Mouse (Mus musculus): ENCODE results near the gene Slc9a9. TPM values are rescaled to one million over a fixed set of nuclear protein-coding genes. Genes with fewer than 3 reads are reported as not detected.

Gene Slc9a9
- total and polyA plus RNA-seq, 3 experiments = 0.46 to 0.71 TPM; not detected in 1

- Histone ChIP-seq H3K27me3 (ENCODE audit: control insufficient read depth in 1 of 2, insufficient read depth in 2 of 2, low read length in 2 of 2) (no peaks in the 10 kb centered on the region), H3K9me3 (replicated peaks; ENCODE audit: insufficient read depth, low read length) (no peaks in the 10 kb centered on the region), H3K27ac (ENCODE audit: control insufficient read depth, low read depth, low read length) (no peak overlapping the region), H3K79me2 (ENCODE audit: control insufficient read depth, insufficient read depth, low read length, poor library complexity) (no peaks in the 10 kb centered on the region), H3K36me3 (ENCODE audit: control insufficient read depth in 1 of 2, insufficient read depth in 2 of 2, low read length in 2 of 2) (no peaks in the 10 kb centered on the region), H3K9ac (ENCODE audit: control insufficient read depth, low read depth, low read length, poor library complexity, severe bottlenecking) (no peak overlapping the region), H3K4me3 (ENCODE audit: control insufficient read depth in 1 of 2, insufficient read depth in 1 of 2, low read depth in 2 of 2, low read length in 2 of 2) (no peak overlapping the region), H3K4me1 (ENCODE audit: control insufficient read depth in 1 of 2, insufficient read depth in 2 of 2, low read length in 2 of 2) (no peaks in the 10 kb centered on the region)
- DNase-seq (ENCODE audit: low read depth, low spot score) = no peak
- TF ChIP-seq GABPA (IDR thresholded peaks at IDR 0.05; ENCODE audit: low read depth, low read length) (no peak), SIN3A (IDR thresholded peaks at IDR 0.05; ENCODE audit: low read length) (no peak), GATA1 (IDR thresholded peaks at IDR 0.05; ENCODE audit: low read depth, low read length) (no peak), MEF2A (IDR thresholded peaks at IDR 0.05; ENCODE audit: extremely low read depth, insufficient replicate concordance, low read depth, low read length, poor library complexity, severe bottlenecking) (no peak), ZNF384 (IDR thresholded peaks at IDR 0.05; ENCODE audit: low read depth, low read length) (no peak), EP300 (IDR thresholded peaks at IDR 0.05; ENCODE audit: low read depth in 1 of 2, low read length in 2 of 2) (no peak), TAL1 (IDR thresholded peaks at IDR 0.05; ENCODE audit: low read length) (no peak), ZC3H11A (IDR thresholded peaks at IDR 0.05; ENCODE audit: low read depth, low read length) (no peak), MYB (IDR thresholded peaks at IDR 0.05; ENCODE audit: low read depth, low read length) (no peak), MAFK (IDR thresholded peaks at IDR 0.05; ENCODE audit: borderline replicate concordance, low read depth, low read length) (no peak), KAT2A (conservative IDR thresholded peaks at IDR 0.05; ENCODE audit: low read depth, low read length) (no peak), MXI1 (IDR thresholded peaks at IDR 0.05; ENCODE audit: low read depth, low read length) (no peak), RCOR1 (IDR thresholded peaks at IDR 0.05; ENCODE audit: low read depth, low read length) (no peak), TCF12 (IDR thresholded peaks at IDR 0.05; ENCODE audit: low read depth, low read length) (no peak), JUND (IDR thresholded peaks at IDR 0.05; ENCODE audit: low read depth, low read length) (no peak), UBTF (IDR thresholded peaks at IDR 0.05; ENCODE audit: borderline replicate concordance, insufficient read depth, low read depth, low read length) (no peak), POLR2A (IDR thresholded peaks at IDR 0.05; ENCODE audit: control insufficient read depth in 1 of 2, insufficient read depth in 1 of 2, low read depth in 1 of 2, low read length in 2 of 2, poor library complexity in 1 of 2) (no peak), ZKSCAN1 (IDR thresholded peaks at IDR 0.05; ENCODE audit: low read depth, low read length) (no peak)
Observed at GRCm38 (mm10) chr9:94681095-94681487, 11.4 kb downstream of the Slc9a9 start.

GRCm38 (mm10) chr9:94682260-94682659 is 12.6 kb downstream of the Slc9a9 start:
- Histone ChIP-seq H3K4me3 (ENCODE audit: control insufficient read depth in 1 of 2, insufficient read depth in 1 of 2, low read depth in 2 of 2, low read length in 2 of 2) (no peak overlapping the region), H3K79me2 (ENCODE audit: control insufficient read depth, insufficient read depth, low read length, poor library complexity) (no peaks in the 10 kb centered on the region), H3K36me3 (ENCODE audit: control insufficient read depth in 1 of 2, insufficient read depth in 2 of 2, low read length in 2 of 2) (no peaks in the 10 kb centered on the region), H3K9me3 (replicated peaks; ENCODE audit: insufficient read depth, low read length) (no peaks in the 10 kb centered on the region), H3K27ac (ENCODE audit: control insufficient read depth, low read depth, low read length) (no peak overlapping the region), H3K9ac (ENCODE audit: control insufficient read depth, low read depth, low read length, poor library complexity, severe bottlenecking) (no peak overlapping the region), H3K4me1 (ENCODE audit: control insufficient read depth in 1 of 2, insufficient read depth in 2 of 2, low read length in 2 of 2) (no peaks in the 10 kb centered on the region), H3K27me3 (ENCODE audit: control insufficient read depth in 1 of 2, insufficient read depth in 2 of 2, low read length in 2 of 2) (no peaks in the 10 kb centered on the region)
- TF ChIP-seq BHLHE40 (IDR thresholded peaks at IDR 0.05; ENCODE audit: borderline replicate concordance, low read depth, low read length) (no peak), RCOR1 (IDR thresholded peaks at IDR 0.05; ENCODE audit: low read depth, low read length) (no peak), POLR2A (IDR thresholded peaks at IDR 0.05; ENCODE audit: control insufficient read depth in 1 of 2, insufficient read depth in 1 of 2, low read depth in 1 of 2, low read length in 2 of 2, poor library complexity in 1 of 2) (no peak), HCFC1 (IDR thresholded peaks at IDR 0.05; ENCODE audit: low read depth, low read length) (no peak), USF1 (IDR thresholded peaks at IDR 0.05; ENCODE audit: low read depth, low read length) (no peak), MAFK (IDR thresholded peaks at IDR 0.05; ENCODE audit: borderline replicate concordance, low read depth, low read length) (no peak), MEF2A (IDR thresholded peaks at IDR 0.05; ENCODE audit: extremely low read depth, insufficient replicate concordance, low read depth, low read length, poor library complexity, severe bottlenecking) (no peak), CTCF (IDR thresholded peaks at IDR 0.05 in 2 of 3, conservative IDR thresholded peaks at IDR 0.05 in 1 of 3; ENCODE audit: control insufficient read depth in 1 of 3, insufficient read depth in 1 of 3, low read depth in 2 of 3, low read length in 3 of 3, poor library complexity in 1 of 3, severe bottlenecking in 1 of 3) (no peak), CHD2 (IDR thresholded peaks at IDR 0.05; ENCODE audit: low read length) (no peak), RAD21 (IDR thresholded peaks at IDR 0.05; ENCODE audit: low read depth, low read length) (no peak), JUND (IDR thresholded peaks at IDR 0.05; ENCODE audit: low read depth, low read length) (no peak), MXI1 (IDR thresholded peaks at IDR 0.05; ENCODE audit: low read depth, low read length) (no peak), SIN3A (IDR thresholded peaks at IDR 0.05; ENCODE audit: low read length) (no peak), KAT2A (conservative IDR thresholded peaks at IDR 0.05; ENCODE audit: low read depth, low read length) (no peak), ZKSCAN1 (IDR thresholded peaks at IDR 0.05; ENCODE audit: low read depth, low read length) (no peak), ELF1 (IDR thresholded peaks at IDR 0.05; ENCODE audit: low read depth, low read length) (no peak), MYC (IDR thresholded peaks at IDR 0.05; ENCODE audit: low read depth, low read length) (no peak), MYB (IDR thresholded peaks at IDR 0.05; ENCODE audit: low read depth, low read length) (no peak), GATA1 (IDR thresholded peaks at IDR 0.05; ENCODE audit: low read depth, low read length) (no peak), TCF12 (IDR thresholded peaks at IDR 0.05; ENCODE audit: low read depth, low read length) (no peak)
- DNase-seq (ENCODE audit: low read depth, low spot score) = no peak

All from MEL (cell line).